Mouse (Mus musculus) fibroblast of lung, adult 2 months (primary cell): ENCODE data around the gene Gpr33.

Experiments
- DNase-seq: peaks from one replicate; pipeline ENCODE4 v3.0.0-alpha.2; 2011; ENCODE audit warnings: low read depth

Gene Gpr33

DNA sequence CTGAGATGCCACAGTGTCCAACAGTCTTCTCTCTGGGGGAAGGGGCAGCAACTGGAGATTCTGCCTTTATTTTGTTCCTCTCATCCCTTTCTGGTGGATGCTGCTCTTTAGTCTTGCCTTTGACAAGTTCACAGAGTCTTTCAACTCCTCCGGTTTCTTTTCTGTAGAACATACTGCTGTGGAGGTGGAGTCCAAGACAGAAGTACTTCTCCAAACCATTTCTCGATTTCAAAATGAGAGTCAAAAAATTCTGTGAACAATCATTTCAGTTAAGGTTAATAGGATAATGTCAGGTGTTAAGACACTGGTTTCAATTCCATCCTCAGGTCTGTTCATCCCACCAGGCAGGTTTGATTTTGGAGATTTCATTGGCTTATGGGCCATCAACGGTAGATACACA, at the start of gene Gpr33:
Gene Gpr33, minus strand, starts transcription at position 101 of the 400 bp plus-strand sequence.
- DNase-seq, result no peak

DNA sequence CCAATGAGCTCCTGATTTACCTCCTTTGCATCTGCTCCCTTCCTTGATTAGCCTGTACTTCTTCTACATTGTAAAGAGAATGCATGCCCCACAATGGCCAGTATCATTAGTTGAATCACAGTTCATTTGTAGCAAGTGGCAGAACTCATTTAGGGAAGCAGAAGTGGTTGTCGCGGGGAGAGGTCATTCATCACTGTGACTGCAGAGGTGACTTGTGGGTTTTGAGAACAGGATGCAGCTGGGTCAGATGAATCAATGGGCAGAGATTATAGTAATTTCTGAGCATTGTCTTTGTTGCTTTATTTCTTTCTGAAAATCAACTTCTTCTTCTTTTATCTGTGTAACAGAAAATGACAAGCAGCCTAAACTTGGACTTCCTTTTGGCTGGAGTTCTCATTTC, 21.5 kb upstream of the Gpr33 start:
- DNase-seq, result no peak

- no peak for DNase-seq
Measured at GRCm38 (mm10) chr12:52046371-52046770, 18.5 kb upstream of the Gpr33 start.

DNA sequence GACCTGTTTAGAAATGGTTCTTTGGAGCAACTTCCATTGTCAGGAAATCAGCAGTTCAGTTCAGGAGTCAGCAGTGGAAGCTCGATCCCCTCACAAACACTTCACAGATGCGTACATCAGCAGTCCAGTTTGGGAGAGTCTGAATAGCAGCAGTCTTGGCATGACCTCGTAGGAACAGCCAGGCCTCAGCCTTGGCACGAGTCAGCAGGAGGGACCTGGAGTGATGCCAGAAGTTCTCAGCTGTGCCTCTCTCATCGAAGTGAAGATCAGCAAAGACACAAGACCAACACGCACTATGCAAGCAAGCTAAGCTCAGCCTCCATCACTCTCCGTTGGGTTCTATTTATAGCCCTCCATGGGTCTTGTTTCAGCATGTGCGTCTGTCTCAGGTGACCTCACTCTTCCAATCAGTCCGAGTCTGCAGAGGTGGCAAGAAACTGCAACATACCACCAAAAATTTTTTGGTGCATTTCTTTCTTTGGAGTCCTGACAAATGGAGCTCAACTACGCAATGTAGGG, 15.0 kb upstream of the Gpr33 start:
- DNase-seq, result no peak

- DNase-seq, result no peak
Measured at GRCm38 (mm10) chr12:52038352-52038751, 10.5 kb upstream of the Gpr33 start.

DNA sequence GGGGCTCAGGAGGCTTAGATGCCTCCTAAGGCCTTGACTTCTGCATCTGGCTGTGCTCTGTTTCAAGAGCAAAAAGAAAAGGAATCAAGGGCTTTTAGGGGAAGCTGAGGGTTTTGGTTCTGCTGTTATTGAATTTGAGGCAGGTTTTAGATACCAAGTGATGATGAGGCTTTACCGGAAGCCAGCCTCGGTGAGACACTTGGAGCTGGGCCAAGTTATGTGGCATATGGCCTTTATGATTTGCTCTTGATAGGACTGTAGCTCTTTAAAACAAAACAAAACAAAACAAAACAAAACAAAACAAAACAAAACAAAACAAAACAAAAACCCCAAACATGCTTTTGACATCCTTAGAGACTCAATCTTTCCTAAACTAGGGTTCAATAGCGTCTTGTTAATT, 7.1 kb upstream of the Gpr33 start:
- DNase-seq, result no peak

- no peak for DNase-seq
Measured at GRCm38 (mm10) chr12:52032276-52032675, 4.4 kb upstream of the Gpr33 start.

GRCm38 (mm10) chr12:52014494-52015029, 13.3 kb downstream of the Gpr33 start:
- no peak for DNase-seq

DNA sequence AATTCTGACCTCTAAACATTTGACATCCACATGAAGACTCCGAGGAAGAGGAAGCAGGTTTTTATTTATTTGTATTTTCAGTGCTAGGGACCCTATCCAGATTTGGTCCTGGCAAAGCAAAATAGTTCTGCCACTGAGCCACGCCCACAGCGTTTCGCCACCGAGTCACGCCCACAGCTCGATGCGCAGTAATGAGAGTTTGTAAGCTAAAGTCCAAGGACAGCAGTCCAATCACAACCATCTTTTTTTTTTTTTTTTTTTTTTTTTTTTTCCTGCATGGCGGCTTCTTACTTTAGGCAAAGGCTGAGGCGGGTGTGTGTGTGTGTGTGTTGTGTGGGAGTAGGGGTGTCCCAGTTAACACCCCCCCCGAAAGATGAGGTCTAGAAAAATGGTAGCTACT, 13.8 kb downstream of the Gpr33 start:
- DNase-seq, result no peak

GRCm38 (mm10) chr12:52013274-52013673, 14.6 kb downstream of the Gpr33 start:
- DNase-seq, result no peak

DNA sequence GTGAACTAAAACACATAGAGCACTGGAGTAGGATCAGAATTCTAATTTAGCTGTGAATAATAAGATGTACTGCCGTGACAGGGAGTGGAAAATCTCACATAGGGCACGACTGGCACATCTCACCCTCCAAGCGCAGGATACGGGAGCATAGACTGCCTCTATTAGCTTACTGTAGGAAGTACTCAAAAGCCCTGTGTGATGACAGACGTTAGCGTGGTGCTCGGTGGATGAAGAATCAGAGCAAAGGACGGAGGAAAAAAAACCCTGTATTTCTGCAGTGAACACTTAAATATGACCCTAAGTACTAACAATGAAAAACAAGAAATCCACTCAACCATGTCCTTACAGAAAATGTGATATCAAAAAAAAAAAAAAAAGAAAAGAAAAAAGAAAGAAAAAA, 15.7 kb downstream of the Gpr33 start:
- no peak for DNase-seq

DNA sequence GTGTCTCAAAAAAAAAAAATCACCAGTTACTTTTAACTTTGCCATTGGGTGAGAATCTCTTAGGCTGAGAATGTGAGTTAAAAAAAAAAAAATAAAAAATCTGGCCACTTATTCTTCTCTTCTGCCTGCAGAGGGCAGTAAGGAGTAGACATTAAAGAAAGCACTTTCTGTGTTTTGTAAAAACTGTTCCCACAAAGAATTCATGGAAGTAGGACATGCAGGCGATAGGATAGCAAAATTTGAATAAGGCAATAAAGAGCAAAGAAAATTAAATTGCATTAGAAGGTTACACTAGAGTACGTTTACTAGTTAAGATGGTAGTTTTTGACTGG, 17.3 kb downstream of the Gpr33 start:
- DNase-seq, result no peak

DNA sequence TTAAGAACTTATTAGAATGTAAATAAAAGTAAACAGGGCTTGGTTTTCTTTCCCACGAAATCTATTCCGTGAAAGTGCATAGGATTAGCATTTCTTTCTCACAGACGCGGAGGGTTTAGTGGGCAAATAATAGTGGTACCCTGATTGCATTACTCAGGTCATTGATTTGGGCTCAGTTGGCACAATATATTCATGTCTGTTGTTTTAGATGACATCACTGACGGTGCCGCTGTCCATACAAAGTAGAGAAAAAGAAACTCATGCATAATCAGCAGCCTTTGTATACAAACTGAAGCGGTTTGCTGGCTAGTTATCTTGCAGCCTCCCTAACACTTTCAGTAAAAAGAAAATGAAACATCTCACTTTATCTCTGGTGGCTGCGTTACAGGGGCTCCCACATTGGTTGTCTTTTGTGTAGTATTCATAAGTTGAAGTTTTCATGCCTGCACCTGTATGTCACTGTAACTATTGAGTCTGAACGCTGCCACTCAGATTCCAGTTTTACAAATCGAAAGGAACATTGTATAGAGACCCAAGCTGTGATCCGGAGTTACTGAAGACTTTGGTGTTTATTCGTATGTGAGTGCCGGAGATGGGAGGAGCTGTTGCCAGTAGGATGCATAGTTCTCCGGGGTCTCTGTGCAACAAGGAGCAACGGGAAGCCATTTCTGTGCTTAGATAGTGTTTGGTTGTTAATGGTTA, 17.8 kb downstream of the Gpr33 start:
- no peak for DNase-seq

- no peak for DNase-seq
Measured at GRCm38 (mm10) chr12:52006633-52006994, 21.2 kb downstream of the Gpr33 start.

DNA sequence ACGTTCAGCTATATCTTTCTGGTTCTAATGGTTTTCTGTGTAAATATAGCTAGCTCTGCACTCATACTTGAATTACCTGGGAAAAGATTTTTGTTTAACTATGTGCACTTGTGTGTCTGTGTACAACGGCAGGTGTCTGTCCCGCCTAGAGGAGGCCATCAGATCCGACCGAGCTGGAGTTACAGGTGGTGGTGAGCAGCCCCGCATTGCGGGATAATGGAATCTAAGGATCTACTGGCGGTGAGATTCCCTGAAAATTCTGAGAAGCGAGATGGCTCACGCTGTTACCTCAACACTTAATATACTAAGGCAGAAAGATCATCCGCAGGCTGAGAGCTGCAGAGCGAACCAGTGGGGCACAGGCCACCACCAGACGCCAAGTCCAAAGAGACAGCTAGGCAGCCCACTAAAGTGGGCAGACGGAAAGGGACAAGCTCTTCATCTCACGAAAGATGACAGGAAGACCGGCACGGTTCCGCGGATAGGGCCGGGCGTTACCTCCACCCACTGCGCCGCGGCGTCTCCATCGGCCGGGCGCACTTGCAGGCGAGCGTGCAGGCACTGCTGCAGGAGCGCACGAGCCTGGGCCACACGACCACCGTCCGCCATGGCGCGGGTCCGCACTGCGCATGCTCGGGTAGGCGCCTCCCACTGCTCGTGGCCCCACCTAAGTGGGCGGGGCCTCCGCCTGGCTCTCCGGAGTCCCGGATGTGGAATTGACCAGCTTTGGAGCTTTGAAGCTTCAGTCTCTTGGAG, 21.8 kb downstream of the Gpr33 start, which contains the start of gene Dtd2:
Gene Dtd2, minus strand, starts transcription at position 625 of the 756 bp plus-strand sequence.
- peak; percentile 62 for DNase-seq

DNA sequence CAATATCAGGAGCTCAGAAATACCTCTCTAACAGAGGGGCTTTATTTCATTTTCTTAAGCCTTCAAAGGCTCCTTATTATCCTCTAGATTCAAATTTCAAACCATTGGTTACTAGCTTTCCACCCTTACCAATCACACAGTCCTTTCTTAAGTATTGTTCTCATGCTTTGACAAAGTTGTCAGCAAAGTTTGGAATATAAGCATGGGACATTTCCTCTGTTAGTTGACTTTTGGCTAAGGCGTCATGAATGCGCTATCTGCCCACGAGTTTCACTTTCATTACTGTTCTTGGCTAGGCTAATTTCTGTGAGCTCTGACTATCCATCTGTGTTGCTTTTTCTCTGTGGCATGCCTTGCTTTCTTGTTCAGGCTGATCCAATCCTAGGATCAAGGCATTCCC, 25.1 kb downstream of the Gpr33 start:
- no peak for DNase-seq

GRCm38 (mm10) chr12:52001544-52001943, 26.3 kb downstream of the Gpr33 start:
- peak; percentile 61 for DNase-seq

GRCm38 (mm10) chr12:51998366-51998932, 29.4 kb downstream of the Gpr33 start:
- DNase-seq, result no peak

DNA sequence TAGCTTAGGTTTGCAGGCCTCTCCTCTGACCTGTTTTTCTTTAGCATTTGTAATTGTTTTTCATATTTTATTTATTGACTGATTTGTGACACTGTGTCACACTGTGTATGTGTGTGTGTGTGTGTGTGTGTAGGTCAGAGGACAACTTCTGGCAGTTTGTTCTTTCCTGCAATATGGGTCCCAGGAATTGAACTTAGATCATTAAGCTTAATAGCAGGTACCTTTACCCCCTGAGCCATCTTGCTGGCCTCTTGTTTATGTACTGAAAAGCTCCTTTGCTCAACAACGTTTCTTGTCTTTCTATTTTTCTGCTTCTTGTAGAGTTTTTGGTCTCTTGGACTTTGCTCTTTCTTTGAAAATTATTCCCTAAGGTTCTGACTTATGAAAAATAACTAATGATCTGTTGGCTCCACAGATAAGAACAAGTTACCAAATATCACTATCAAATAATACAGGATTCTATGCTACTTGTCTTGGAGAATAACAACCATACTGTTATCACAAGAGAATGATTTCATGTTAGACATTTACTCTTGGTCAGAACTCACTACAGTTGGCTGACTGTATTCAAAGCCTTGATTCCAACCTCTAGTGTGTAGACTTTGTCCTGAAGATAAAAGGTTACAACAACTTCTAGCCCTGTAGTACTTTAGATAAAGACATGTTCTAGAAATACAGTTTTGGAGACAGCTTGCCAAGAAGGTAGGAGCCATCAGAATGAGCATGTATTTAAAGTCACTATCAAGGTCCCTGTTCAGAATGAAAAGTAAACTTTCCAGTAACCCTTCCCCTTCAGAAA, 31.9 kb downstream of the Gpr33 start:
- no peak for DNase-seq

GRCm38 (mm10) chr12:51990629-51991028, 37.2 kb downstream of the Gpr33 start:
- no peak for DNase-seq

DNA sequence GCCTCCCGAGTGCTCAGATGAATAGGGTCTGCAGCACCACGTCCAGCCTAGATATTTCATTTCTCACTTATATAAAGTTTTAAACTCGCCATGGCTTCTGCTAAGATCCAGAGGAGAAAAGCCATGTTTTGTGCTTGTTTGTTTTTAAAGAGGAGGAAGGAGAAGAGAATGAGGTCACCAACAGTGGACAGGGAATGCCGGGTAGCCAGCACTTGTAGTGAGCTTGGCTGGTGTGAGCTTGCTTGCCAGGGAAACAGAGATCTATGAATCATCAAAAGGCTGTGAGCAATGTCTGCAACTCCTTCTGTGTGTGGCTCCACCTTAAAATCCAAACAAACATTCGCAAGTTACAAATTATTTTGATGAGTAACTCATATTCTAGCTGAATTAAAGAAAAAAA, 39.3 kb downstream of the Gpr33 start:
- DNase-seq, result peak; percentile 63

DNA sequence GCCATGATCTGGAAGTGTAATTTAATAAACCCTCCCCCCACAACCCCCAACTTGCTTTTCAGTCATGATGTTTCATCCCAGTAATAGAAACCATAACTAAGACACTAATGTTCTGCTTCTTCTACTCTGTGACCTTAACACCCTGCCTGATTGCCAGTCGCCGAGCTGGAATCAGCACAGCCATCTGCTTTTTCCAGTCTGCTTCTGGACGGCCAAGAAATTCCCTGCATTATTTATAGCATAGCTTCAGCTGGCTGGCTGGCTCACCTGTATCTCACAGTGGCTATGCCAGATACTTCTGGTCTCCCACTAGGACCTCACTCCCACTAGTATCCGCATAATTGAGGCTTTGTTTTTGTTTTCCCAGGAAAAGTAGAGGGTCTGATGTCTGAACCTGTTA, 42.0 kb downstream of the Gpr33 start:
- DNase-seq, result no peak
